Mouse (Mus musculus) liver, embryonic 16.5 days (tissue): ENCODE results near the gene Oosp3. TPM values are rescaled to one million over a fixed set of nuclear protein-coding genes. Genes with fewer than 3 reads are reported as not detected.

Experiments
- ATAC-seq: fragments of 200-750 bp; cut with Nextera tagmentation; 2 replicates; pipeline ENCODE4 v1.8.0; 2017; ENCODE audit warnings: low read depth, mild to moderate bottlenecking, moderate number of reproducible peaks, moderate library complexity
- H3K27ac ChIP-seq: fragments of 300-500 bp; sonication (generic); 2 replicates; pipeline ENCODE4 v1.5.1; 2014; ENCODE audit warnings: mild to moderate bottlenecking, low read length
- H3K27me3 ChIP-seq: fragments of 300-500 bp; sonication (generic); 2 replicates; pipeline ENCODE4 v1.6.1; 2014; ENCODE audit warnings: low read depth, low read length, mixed read lengths; ENCODE audit not compliant: control insufficient read depth, insufficient read depth
- H3K36me3 ChIP-seq: fragments of 300-500 bp; sonication (generic); 2 replicates; pipeline ENCODE4 v1.6.1; 2014; ENCODE audit warnings: mild to moderate bottlenecking; ENCODE audit not compliant: control insufficient read depth, insufficient read depth
- H3K4me1 ChIP-seq: fragments of 300-500 bp; sonication (generic); 2 replicates; pipeline ENCODE4 v1.6.1; 2014; ENCODE audit warnings: low read depth, low read length, mixed read lengths; ENCODE audit not compliant: control insufficient read depth
- H3K4me2 ChIP-seq: fragments of 300-500 bp; sonication (generic); 2 replicates; pipeline ENCODE4 v1.6.1; 2014; ENCODE audit warnings: low read depth, low read length, mixed read lengths
- H3K4me3 ChIP-seq: fragments of 300-500 bp; sonication (generic); 2 replicates; pipeline ENCODE4 v1.5.1; 2014; ENCODE audit warnings: low read depth, mild to moderate bottlenecking, low read length
- H3K9ac ChIP-seq: fragments of 300-500 bp; sonication (generic); 2 replicates; pipeline ENCODE4 v1.6.1; 2014; ENCODE audit warnings: low read depth, low read length
- H3K9me3 ChIP-seq: fragments of 300-500 bp; sonication (generic); replicated peaks from 2 replicates; pipeline ENCODE4 v1.6.1; 2016; ENCODE audit warnings: low read length; ENCODE audit not compliant: control insufficient read depth
- WGBS: fragments of 180-500 bp; shearing (Covaris S2); extraction: QIAGEN DNeasy Blood & Tissue Kit; methylation state at CpG from one replicate; pipeline ENCODE4 v1.1.7; 2014; ENCODE audit not compliant: insufficient replicate concordance; 5-methylcytosine and 5-hydroxymethylcytosine counted together
- polyA plus RNA-seq: library from polyadenylated mRNA; unstranded; fragments of >200 nt; fragmentation: Nextera tagmentation; extraction: Ambion mirVana; gene quantifications from 2 replicates; pipeline ENCODE4 v1.2.1, GENCODE M21; 2015

Oosp3 gene
- not detected in 2 replicates for polyA plus RNA-seq

DNA sequence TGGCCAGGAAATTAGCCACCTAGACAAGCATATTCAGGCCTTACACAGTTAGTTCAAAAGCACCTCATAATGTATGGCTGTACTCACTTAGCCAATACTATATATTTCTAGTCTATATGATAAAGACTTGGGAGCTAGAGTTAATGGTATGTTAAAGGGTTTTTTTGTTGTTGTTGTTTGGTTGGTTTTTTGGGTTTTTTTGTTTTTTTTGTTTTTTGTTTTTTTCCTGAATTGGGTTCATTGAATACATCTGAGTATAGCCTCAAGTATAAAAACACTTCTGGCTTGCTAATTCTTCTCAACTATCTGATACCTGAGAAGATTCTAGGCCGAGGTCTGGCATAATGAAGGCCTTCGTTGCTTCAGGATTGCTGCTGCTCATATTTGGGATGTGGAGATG, at the start of gene Oosp3:
Oosp3 (plus strand) TSS at position 301 of the 400 bp plus-strand sequence.
- H3K27me3 ChIP-seq, result no peaks in the 10 kb centered on the region
- no peak within 1 kb of the TSS for H3K27ac ChIP-seq
- 61% methylated on average over 2 of the region's 2 CpGs for WGBS
- H3K36me3 ChIP-seq, result no peaks in the 10 kb centered on the region
- no peak within 1 kb of the TSS for H3K4me3 ChIP-seq
- H3K4me1 ChIP-seq, result no peaks in the 10 kb centered on the region
- no peak for ATAC-seq
- H3K9me3 ChIP-seq, result no peaks in the 10 kb centered on the region
- H3K4me2 ChIP-seq, result no peak within 1 kb of the TSS
- H3K9ac ChIP-seq, result no peak within 1 kb of the TSS

GRCm38 (mm10) chr19:11649564-11649963, 47.3 kb upstream of the Oosp3 start:
- no peaks in the 10 kb centered on the region for H3K9me3 ChIP-seq
- ATAC-seq, result no peak
- H3K27ac ChIP-seq, result no peak overlapping the region
- WGBS, result 62% methylated on average over 4 of the region's 4 CpGs
- H3K4me2 ChIP-seq, result no peak overlapping the region
- H3K9ac ChIP-seq, result no peak overlapping the region
- no peaks in the 10 kb centered on the region for H3K36me3 ChIP-seq
- H3K4me3 ChIP-seq, result no peak overlapping the region
- no peaks in the 10 kb centered on the region for H3K4me1 ChIP-seq
- H3K27me3 ChIP-seq, result no peaks in the 10 kb centered on the region

GRCm38 (mm10) chr19:11659142-11659541, 37.7 kb upstream of the Oosp3 start:
- H3K9me3 ChIP-seq, result no peaks in the 10 kb centered on the region
- H3K4me2 ChIP-seq, result no peak overlapping the region

GRCm38 (mm10) chr19:11660459-11660858, 36.4 kb upstream of the Oosp3 start, which contains the start of gene Oosp2:
Gene Oosp2 (minus strand): TSS chr19:11660559.
- ATAC-seq, result no peak
- Histone ChIP-seq H3K36me3 (no peaks in the 10 kb centered on the region), H3K4me3 (no peak within 1 kb of the TSS), H3K4me2 (no peak within 1 kb of the TSS), H3K27me3 (no peaks in the 10 kb centered on the region), H3K4me1 (no peaks in the 10 kb centered on the region; the same call in 1 of the 2 replicates), H3K9me3 (no peaks in the 10 kb centered on the region), H3K27ac (no peak within 1 kb of the TSS), H3K9ac (no peak within 1 kb of the TSS)
- 84% methylated on average over 5 of the region's 5 CpGs for WGBS

More at GRCm38 (mm10) chr19:11659142-11659541, 37.7 kb upstream of the Oosp3 start:
- WGBS, result 44% methylated on average over 2 of the region's 2 CpGs
- H3K27me3 ChIP-seq, result no peaks in the 10 kb centered on the region
- H3K27ac ChIP-seq, result no peak overlapping the region
- H3K9ac ChIP-seq, result no peak overlapping the region
- no peaks in the 10 kb centered on the region for H3K36me3 ChIP-seq
- no peaks in the 10 kb centered on the region; the same call in 1 of the 2 replicates for H3K4me1 ChIP-seq
- H3K4me3 ChIP-seq, result no peak overlapping the region
- ATAC-seq, result no peak

- Histone ChIP-seq H3K4me1 (no peaks in the 10 kb centered on the region; the same call in 1 of the 2 replicates), H3K9ac (no peak overlapping the region), H3K36me3 (no peaks in the 10 kb centered on the region), H3K9me3 (no peaks in the 10 kb centered on the region), H3K27me3 (no peaks in the 10 kb centered on the region), H3K4me2 (no peak overlapping the region), H3K27ac (no peak overlapping the region), H3K4me3 (no peak overlapping the region)
- peak; percentile 35; the same call in 1 of the 2 replicates for ATAC-seq
Measured at GRCm38 (mm10) chr19:11661562-11661961, 35.3 kb upstream of the Oosp3 start.

- Histone ChIP-seq H3K4me3 (no peak within 1 kb of the TSS), H3K9ac (no peak within 1 kb of the TSS), H3K36me3 (no peaks in the 10 kb centered on the region), H3K27me3 (no peaks in the 10 kb centered on the region), H3K4me1 (no peaks in the 10 kb centered on the region), H3K27ac (no peak within 1 kb of the TSS), H3K9me3 (no peaks in the 10 kb centered on the region), H3K4me2 (no peak within 1 kb of the TSS)
- ATAC-seq, result no peak
- 39% methylated on average over 5 of the region's 5 CpGs for WGBS
Measured at GRCm38 (mm10) chr19:11690839-11691238, 6.0 kb upstream of the Oosp3 start, which contains the start of gene Oosp1. Gene Oosp1 (minus strand): TSS chr19:11691150.

DNA sequence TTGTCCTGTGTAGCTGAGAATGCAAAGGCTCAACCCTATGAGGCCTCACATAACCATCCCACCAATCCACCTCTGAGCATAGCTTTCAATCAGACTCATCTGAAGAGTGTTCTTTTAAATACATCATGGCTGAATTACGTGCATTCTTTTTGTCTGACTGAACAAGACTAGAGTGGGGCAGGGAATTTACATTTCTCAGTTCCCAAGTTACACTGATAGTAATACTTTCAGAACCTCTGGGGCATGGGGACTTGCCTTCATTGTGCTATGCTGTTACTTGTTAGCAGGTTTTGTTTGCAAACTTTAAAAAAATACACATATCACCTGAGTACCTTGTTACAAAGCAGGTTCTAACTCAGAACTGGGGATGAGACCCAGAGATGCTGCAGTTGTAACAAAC, 5.4 kb upstream of the Oosp3 start:
- H3K9me3 ChIP-seq, result no peaks in the 10 kb centered on the region
- no peak overlapping the region for H3K4me3 ChIP-seq
- no peaks in the 10 kb centered on the region for H3K4me1 ChIP-seq
- H3K27me3 ChIP-seq, result no peaks in the 10 kb centered on the region
- H3K9ac ChIP-seq, result no peak overlapping the region
- ATAC-seq, result no peak
- 56% methylated on average over 1 of the region's 1 CpGs for WGBS
- no peak overlapping the region for H3K27ac ChIP-seq
- no peaks in the 10 kb centered on the region for H3K36me3 ChIP-seq
- H3K4me2 ChIP-seq, result no peak overlapping the region

- H3K4me3 ChIP-seq, result no peak overlapping the region
- no peak overlapping the region for H3K4me2 ChIP-seq
- no peaks in the 10 kb centered on the region for H3K36me3 ChIP-seq
- WGBS, result 71% methylated on average over 6 of the region's 6 CpGs
- no peak overlapping the region for H3K27ac ChIP-seq
- no peak overlapping the region for H3K9ac ChIP-seq
- no peaks in the 10 kb centered on the region for H3K27me3 ChIP-seq
- H3K4me1 ChIP-seq, result no peaks in the 10 kb centered on the region
- no peaks in the 10 kb centered on the region for H3K9me3 ChIP-seq
- no peak for ATAC-seq
Measured at GRCm38 (mm10) chr19:11698342-11698741, 1.5 kb downstream of the Oosp3 start.

- no peak overlapping the region for H3K27ac ChIP-seq
- no peak overlapping the region for H3K4me3 ChIP-seq
- no peaks in the 10 kb centered on the region for H3K4me1 ChIP-seq
- H3K9ac ChIP-seq, result no peak overlapping the region
- H3K4me2 ChIP-seq, result no peak overlapping the region
- no peak for ATAC-seq
- no peaks in the 10 kb centered on the region for H3K36me3 ChIP-seq
- no peaks in the 10 kb centered on the region for H3K9me3 ChIP-seq
- H3K27me3 ChIP-seq, result no peaks in the 10 kb centered on the region
- 64% methylated on average over 4 of the region's 4 CpGs for WGBS
Measured at GRCm38 (mm10) chr19:11712451-11712850, 15.6 kb downstream of the Oosp3 start.
